Mouse (Mus musculus): ENCODE measurements around the gene Fubp1.

GRCm38 (mm10) chr3:152261948-152262347 is 51.7 kb downstream of the Fubp1 start:
- TF ChIP-seq CTCF (conservative IDR thresholded peaks at IDR 0.05 in 1 of 2, IDR thresholded peaks at IDR 0.05 in 1 of 2; ENCODE audit: low read depth in 2 of 2, low read length in 2 of 2) (no peak), ZC3H11A (IDR thresholded peaks at IDR 0.05; ENCODE audit: low read depth, low read length) (no peak), KAT2A (IDR thresholded peaks at IDR 0.05; ENCODE audit: insufficient replicate concordance, low read length) (no peak), SMC3 (IDR thresholded peaks at IDR 0.05; ENCODE audit: low read depth, low read length) (no peak), JUND (conservative IDR thresholded peaks at IDR 0.05; ENCODE audit: low read depth, low read length) (no peak), MYC (IDR thresholded peaks at IDR 0.05; ENCODE audit: low read depth, low read length) (no peak), E2F4 (IDR thresholded peaks at IDR 0.05; ENCODE audit: insufficient replicate concordance, low read depth, low read length) (no peak), POLR2A (IDR thresholded peaks at IDR 0.05; ENCODE audit: low read depth, low read length) (no peak), ETS1 (conservative IDR thresholded peaks at IDR 0.05; ENCODE audit: low read depth, low read length) (no peak), MEF2A (IDR thresholded peaks at IDR 0.05; ENCODE audit: borderline replicate concordance, low read depth, low read length) (no peak), CHD2 (IDR thresholded peaks at IDR 0.05; ENCODE audit: low read length) (no peak), EP300 (IDR thresholded peaks at IDR 0.05; ENCODE audit: low read length) (no peak), CHD1 (IDR thresholded peaks at IDR 0.05; ENCODE audit: low read depth, low read length) (no peak), USF1 (IDR thresholded peaks at IDR 0.05; ENCODE audit: low read depth, low read length) (no peak)

Data from CH12.LX (cell line).